Mouse (Mus musculus): ENCODE measurements around the gene Spred3.

GRCm38 (mm10) chr7:29179323-29179722 lies 9.1 kb upstream of the Spred3 start:
- TF ChIP-seq POLR2A (IDR thresholded peaks at IDR 0.05; ENCODE audit: extremely low read depth, insufficient read depth, low read length) (no peak), CTCF (IDR thresholded peaks at IDR 0.05; ENCODE audit: low read depth, low read length) (no peak)

All from liver, adult 2 months (tissue).